Mouse (Mus musculus): ENCODE results near the gene Rcan2.

The Rcan2 gene

DNA sequence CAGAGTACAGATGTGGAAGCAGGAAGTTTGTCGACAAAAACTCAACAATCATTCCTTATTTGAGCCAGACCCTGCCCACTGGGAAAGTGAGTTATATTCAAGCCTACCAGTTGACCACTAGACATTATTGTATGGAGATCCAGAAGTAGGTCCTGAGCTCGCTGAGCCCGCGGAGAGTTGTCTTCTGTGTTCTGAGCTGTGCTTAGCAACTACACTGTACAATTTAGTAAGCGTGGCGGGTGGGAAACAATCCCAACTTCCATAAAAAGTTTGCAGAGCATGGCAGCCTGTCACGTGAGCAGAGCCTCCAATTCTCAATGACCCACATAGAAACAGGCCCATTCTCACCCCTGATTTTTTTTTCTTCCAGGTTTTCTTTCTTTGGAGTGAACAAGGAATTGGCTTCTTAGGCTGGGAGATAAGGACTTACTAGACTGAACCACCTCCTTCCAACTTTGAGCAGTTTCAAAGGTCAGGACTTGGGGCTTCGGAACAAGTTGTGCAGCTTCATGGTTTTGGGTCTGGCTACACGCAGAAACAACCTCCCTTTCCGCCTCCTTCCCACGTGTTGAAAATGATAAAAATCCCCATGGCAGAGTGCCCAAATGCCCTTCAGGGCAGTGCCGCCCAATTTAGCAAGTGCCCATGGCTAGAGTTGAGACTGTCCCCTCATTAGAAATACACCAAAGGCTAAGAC, 276.1 kb downstream of the Rcan2 start:
- no peak for DNase-seq (ENCODE audit: low read depth)

DNA sequence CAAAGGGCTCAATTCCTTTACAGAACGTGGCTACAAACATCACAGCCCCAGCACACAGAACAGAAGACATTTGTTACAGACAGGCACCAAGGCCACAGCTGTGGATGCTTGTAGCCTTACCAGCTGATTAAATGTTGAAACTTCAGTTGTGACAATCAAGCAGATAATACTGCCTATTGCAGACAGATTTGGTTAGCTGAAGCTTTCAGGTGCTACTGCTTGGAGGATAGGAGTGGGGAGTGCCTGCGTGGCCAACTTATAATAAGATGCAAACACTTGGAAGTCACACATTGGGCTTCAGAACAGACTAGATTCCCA, 276.7 kb downstream of the Rcan2 start:
- DNase-seq (ENCODE audit: low read depth), result no peak

DNA sequence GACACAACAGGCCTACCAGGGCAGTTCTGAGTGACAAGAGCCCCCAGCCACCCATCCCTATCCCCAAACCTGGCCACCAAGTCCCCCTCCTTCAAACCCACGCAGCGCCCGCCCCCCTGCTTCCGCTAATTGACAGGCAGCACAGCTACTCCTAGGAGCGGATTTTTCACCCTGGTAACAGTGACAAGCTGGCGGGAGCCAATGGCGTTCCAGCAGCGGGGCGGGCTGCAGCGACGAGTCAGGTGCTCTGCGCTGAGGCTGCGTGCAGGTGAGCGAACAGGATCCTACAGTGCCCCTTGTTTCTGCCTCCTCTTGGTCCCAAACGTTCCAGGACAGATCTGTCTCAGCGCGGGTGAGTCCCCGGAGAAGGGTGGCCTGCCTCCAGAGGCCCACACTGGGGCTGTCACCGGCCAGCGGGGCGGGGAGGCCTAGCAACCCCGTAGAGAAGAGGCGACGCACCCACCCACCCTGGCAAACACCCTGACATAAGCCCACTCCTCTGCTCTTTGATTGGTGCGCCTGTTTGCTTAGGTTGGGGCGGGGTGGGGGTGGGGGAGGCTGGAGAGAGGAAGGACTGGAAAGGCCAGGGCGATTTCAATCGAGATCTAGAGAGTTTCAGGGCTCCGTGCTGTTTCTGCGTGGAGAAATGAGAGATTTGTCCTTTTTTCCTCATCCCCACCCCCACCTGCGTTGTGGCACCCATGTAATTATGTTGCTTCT, 277.6 kb downstream of the Rcan2 start, which contains the start of gene Enpp5:
Gene Enpp5 (plus strand): TSS at position 183 of the 720 bp plus-strand sequence.
- DNase-seq (ENCODE audit: low read depth), result peak; percentile 83

- no peak for DNase-seq (ENCODE audit: low read depth)
Measured at GRCm38 (mm10) chr17:44083156-44083555, 282.0 kb downstream of the Rcan2 start.

- no peak for DNase-seq (ENCODE audit: low read depth)
Measured at GRCm38 (mm10) chr17:44088226-44088625, 287.1 kb downstream of the Rcan2 start.
